Mouse (Mus musculus) layer of hippocampus, adult 11-12 months (tissue): ENCODE measurements around the gene Dctn3.

Experiments used
- DNase-seq: peaks from one replicate; pipeline ENCODE4 v3.0.0; 2022; ENCODE audit warnings: low spot score

Gene Dctn3

DNA sequence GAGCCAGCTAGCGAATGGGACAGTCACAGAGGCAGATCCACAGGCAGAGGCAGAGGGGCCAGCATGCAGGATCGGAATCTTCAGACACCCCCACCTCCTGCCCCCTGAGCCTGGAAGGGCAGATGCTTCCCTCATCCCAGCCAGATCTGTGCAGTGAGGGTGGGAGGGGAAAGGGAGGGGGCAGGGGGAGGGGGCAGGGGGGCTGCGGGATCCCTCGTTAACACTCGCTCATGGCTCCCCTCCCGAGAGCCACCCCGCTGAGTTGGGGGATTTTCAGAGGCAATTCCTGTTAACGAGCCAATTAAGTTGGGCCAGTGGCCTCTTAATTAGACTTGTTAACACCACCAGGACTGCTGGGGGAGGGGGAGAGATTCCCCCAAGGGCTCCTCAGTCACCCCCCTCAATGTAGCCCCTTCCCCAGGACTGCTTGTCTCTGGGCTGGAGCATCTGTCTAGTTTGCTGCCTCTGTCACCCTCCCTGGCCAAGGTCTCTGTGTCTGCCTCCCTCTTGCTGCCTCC lies 50.9 kb downstream of the Dctn3 start:
- no peak for DNase-seq

DNA sequence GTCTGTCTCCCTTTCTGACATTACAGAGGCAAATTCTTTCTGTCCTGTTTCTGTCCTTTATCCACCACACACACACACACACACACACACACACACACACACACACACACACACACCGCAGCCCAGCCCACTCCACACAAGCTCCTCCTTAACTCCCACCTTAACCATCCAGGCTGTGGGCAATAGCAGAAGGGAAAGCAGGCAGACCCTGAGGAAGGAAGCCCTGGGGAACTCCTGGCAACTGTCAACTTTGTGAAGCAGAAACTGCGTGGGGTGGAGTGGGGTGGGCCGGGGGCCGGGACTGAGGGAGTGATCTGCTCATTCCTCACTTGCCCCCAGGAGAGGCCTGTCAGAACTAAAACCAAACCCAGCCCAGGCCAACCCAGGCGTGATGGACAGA lies 51.5 kb downstream of the Dctn3 start:
- DNase-seq: no peak

DNA sequence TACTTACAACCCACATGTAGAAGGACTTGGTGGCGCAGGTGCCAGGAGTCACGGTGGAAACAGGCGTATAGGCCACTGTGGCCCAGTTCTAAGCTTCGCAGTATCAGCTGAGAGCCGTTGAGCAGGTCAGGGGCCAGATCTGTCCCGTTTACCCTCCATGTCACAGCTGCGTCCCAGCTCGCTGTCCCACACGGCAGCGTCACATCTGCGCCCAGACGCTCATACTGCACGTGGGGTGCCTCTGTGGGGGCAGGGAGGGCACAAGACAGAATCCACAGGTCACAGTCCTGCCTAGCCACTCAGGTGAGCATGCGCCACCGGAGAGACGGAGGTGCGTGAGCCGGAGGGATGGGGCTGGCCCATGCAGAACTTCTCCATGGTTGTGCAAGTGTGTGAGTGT lies 52.1 kb downstream of the Dctn3 start:
- no peak for DNase-seq

DNA sequence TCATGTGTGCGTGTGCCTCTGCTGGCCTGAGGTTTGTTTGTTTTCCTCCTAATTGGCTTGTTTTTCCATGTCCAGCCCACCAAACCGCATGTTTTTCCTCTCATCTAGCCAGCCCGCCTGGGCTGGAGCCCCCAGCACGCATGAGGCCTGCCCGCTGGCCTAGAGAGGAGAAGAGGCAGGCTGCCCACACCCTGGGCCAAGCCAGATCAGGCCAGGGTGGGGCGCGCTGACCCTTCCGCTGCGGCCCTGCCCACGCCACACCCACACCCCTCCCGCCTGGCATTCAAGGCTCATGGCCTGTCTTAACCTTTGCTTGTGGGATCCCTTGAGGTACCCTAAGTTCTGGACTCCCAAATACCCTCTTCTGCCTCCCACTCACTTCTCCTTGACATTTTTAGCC lies 56.3 kb downstream of the Dctn3 start:
- DNase-seq: no peak

DNA sequence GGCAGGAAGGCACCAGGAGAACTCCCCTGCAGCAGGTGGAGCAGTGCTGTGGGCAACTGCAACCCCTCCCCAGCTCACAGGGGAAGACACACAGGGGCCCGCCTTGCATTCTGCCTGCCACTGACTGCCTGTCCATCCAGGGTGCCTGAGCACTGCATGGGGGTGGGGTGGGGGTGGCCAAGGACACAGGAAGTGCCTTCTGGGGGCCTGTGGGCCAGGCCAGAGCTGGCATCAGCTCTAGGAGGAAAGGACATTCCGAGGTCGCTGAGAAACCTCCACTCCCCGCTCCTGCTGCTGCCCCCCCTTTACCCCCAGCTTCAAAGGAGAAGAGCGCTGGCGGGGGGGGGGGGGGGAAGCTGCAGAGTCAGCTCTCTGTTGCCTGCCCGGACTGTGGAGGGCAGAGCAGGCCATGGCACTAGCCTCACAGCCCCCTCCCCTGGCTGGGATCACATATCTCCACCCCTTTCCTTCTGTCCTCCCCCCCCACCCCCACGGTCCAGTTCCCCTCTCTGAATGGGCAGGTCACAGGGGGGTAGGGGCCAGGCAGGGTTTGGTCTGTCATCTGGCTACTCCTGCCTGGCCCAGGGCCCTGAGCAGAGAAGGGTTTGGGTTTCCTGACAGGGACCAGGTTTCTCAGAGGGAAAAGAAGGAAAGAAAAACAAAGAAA lies 57.8 kb downstream of the Dctn3 start:
- DNase-seq: no peak
